Mouse (Mus musculus): Measurements from ENCODE around the gene Usp4. TPM values are rescaled to one million over a fixed set of nuclear protein-coding genes. Genes with fewer than 3 reads are reported as not detected.

Usp4 gene
- polyA plus RNA-seq (2012; ENCODE audit: insufficient read depth, insufficient read length, missing spikeins) = 70.1 and 70.9 TPM in 2 replicates

- Histone ChIP-seq H3K4me3 (ENCODE audit: insufficient read depth, low read length) (peak within 1 kb of the TSS; percentile 96), H3K27ac (ENCODE audit: insufficient read depth, low read depth, low read length) (peak within 1 kb of the TSS; percentile 96), H3K4me1 (ENCODE audit: control insufficient read depth, insufficient read depth, low read length) (peaks cover 39% of the 10 kb centered on the region)
- TF ChIP-seq POLR2A (IDR thresholded peaks at IDR 0.05; ENCODE audit: borderline replicate concordance, low read depth, low read length) (0 out of 2 replicates have a peak, but pooled peaks have one; percentile 3), CTCF (IDR thresholded peaks at IDR 0.05; ENCODE audit: low read depth, low read length) (no peak)
Observed at GRCm38 (mm10) chr9:108347540-108348289, at the start of gene Usp4. Usp4 (plus strand) TSS chr9:108347853.

GRCm38 (mm10) chr9:108301853-108302252 is 45.8 kb upstream of the Usp4 start:
- Histone ChIP-seq H3K4me3 (ENCODE audit: insufficient read depth, low read length) (no peak overlapping the region), H3K4me1 (ENCODE audit: control insufficient read depth, insufficient read depth, low read length) (peaks cover 8% of the 10 kb centered on the region; the same call in 1 of the 2 replicates), H3K27ac (ENCODE audit: insufficient read depth, low read depth, low read length) (no peak overlapping the region)
- TF ChIP-seq POLR2A (IDR thresholded peaks at IDR 0.05; ENCODE audit: borderline replicate concordance, low read depth, low read length) (no peak), CTCF (IDR thresholded peaks at IDR 0.05; ENCODE audit: low read depth, low read length) (no peak)

- H3K4me3 ChIP-seq (ENCODE audit: insufficient read depth, low read length) = peak overlapping the region; percentile 90
- H3K4me1 ChIP-seq (ENCODE audit: control insufficient read depth, insufficient read depth, low read length) = peaks cover 15% of the 10 kb centered on the region
- no peak overlapping the region for H3K27ac ChIP-seq (ENCODE audit: insufficient read depth, low read depth, low read length)
- TF ChIP-seq CTCF (IDR thresholded peaks at IDR 0.05; ENCODE audit: low read depth, low read length) = no peak
- TF ChIP-seq POLR2A (IDR thresholded peaks at IDR 0.05; ENCODE audit: borderline replicate concordance, low read depth, low read length) = no peak
Observed at GRCm38 (mm10) chr9:108304716-108305115, 42.9 kb upstream of the Usp4 start.

GRCm38 (mm10) chr9:108305170-108305569 is 42.5 kb upstream of the Usp4 start:
- peak overlapping the region; percentile 90 for H3K4me3 ChIP-seq (ENCODE audit: insufficient read depth, low read length)
- peaks cover 15% of the 10 kb centered on the region for H3K4me1 ChIP-seq (ENCODE audit: control insufficient read depth, insufficient read depth, low read length)
- no peak for TF ChIP-seq CTCF (IDR thresholded peaks at IDR 0.05; ENCODE audit: low read depth, low read length)
- H3K27ac ChIP-seq (ENCODE audit: insufficient read depth, low read depth, low read length) = peak overlapping the region; percentile 80

GRCm38 (mm10) chr9:108305629-108306520 is 41.8 kb upstream of the Usp4 start, which contains the start of the genes Rhoa and Tcta:
Rhoa (plus strand) TSS chr9:108306129.
Tcta (minus strand) TSS chr9:108306160.
- peak within 1 kb of the TSS; percentile 94 for H3K4me3 ChIP-seq (ENCODE audit: insufficient read depth, low read length)
- peak within 1 kb of the TSS; percentile 99 for H3K27ac ChIP-seq (ENCODE audit: insufficient read depth, low read depth, low read length)
- H3K4me1 ChIP-seq (ENCODE audit: control insufficient read depth, insufficient read depth, low read length) = peaks cover 15% of the 10 kb centered on the region
- TF ChIP-seq CTCF (IDR thresholded peaks at IDR 0.05; ENCODE audit: low read depth, low read length) = no peak
- 0 out of 2 replicates have a peak, but pooled peaks have one; percentile 78 for TF ChIP-seq POLR2A (IDR thresholded peaks at IDR 0.05; ENCODE audit: borderline replicate concordance, low read depth, low read length)

GRCm38 (mm10) chr9:108306571-108306980 is 41.1 kb upstream of the Usp4 start:
- Histone ChIP-seq H3K27ac (ENCODE audit: insufficient read depth, low read depth, low read length) (peak overlapping the region; percentile 99), H3K4me1 (ENCODE audit: control insufficient read depth, insufficient read depth, low read length) (peaks cover 21% of the 10 kb centered on the region), H3K4me3 (ENCODE audit: insufficient read depth, low read length) (peak overlapping the region; percentile 94)
- TF ChIP-seq POLR2A (IDR thresholded peaks at IDR 0.05; ENCODE audit: borderline replicate concordance, low read depth, low read length) = no peak
- no peak for TF ChIP-seq CTCF (IDR thresholded peaks at IDR 0.05; ENCODE audit: low read depth, low read length)

- no peak for TF ChIP-seq POLR2A (IDR thresholded peaks at IDR 0.05; ENCODE audit: borderline replicate concordance, low read depth, low read length)
- TF ChIP-seq CTCF (IDR thresholded peaks at IDR 0.05; ENCODE audit: low read depth, low read length) = no peak
- Histone ChIP-seq H3K4me3 (ENCODE audit: insufficient read depth, low read length) (peak overlapping the region; percentile 94), H3K27ac (ENCODE audit: insufficient read depth, low read depth, low read length) (peak overlapping the region; percentile 99), H3K4me1 (ENCODE audit: control insufficient read depth, insufficient read depth, low read length) (peaks cover 26% of the 10 kb centered on the region)
Observed at GRCm38 (mm10) chr9:108307021-108307807, 40.4 kb upstream of the Usp4 start.

- TF ChIP-seq CTCF (IDR thresholded peaks at IDR 0.05; ENCODE audit: low read depth, low read length) (no peak), POLR2A (IDR thresholded peaks at IDR 0.05; ENCODE audit: borderline replicate concordance, low read depth, low read length) (no peak)
Observed at GRCm38 (mm10) chr9:108308141-108308540, 39.5 kb upstream of the Usp4 start.

GRCm38 (mm10) chr9:108317572-108317971 is 30.1 kb upstream of the Usp4 start:
- H3K27ac ChIP-seq (ENCODE audit: insufficient read depth, low read depth, low read length) = no peak overlapping the region
- no peak overlapping the region for H3K4me3 ChIP-seq (ENCODE audit: insufficient read depth, low read length)
- H3K4me1 ChIP-seq (ENCODE audit: control insufficient read depth, insufficient read depth, low read length) = peaks cover 5% of the 10 kb centered on the region
- TF ChIP-seq CTCF (IDR thresholded peaks at IDR 0.05; ENCODE audit: low read depth, low read length) (no peak), POLR2A (IDR thresholded peaks at IDR 0.05; ENCODE audit: borderline replicate concordance, low read depth, low read length) (no peak)

More at GRCm38 (mm10) chr9:108308141-108308540, 39.5 kb upstream of the Usp4 start:
- H3K4me3 ChIP-seq (ENCODE audit: insufficient read depth, low read length) = peak overlapping the region; percentile 46
- peaks cover 26% of the 10 kb centered on the region for H3K4me1 ChIP-seq (ENCODE audit: control insufficient read depth, insufficient read depth, low read length)
- no peak overlapping the region for H3K27ac ChIP-seq (ENCODE audit: insufficient read depth, low read depth, low read length)

Measured in bone marrow macrophage, adult 2 months (primary cell).